Mouse (Mus musculus): ENCODE measurements around the gene Olfr56. TPM values are rescaled to one million over a fixed set of nuclear protein-coding genes. Genes with fewer than 3 reads are reported as not detected.
"Not testable (repeated sequence)": the region's sequence is repeated elsewhere in the genome, so short reads cannot be mapped to it uniquely, and the experiment has no call there.

Olfr56 gene
- total RNA-seq, 2 experiments from 2014 or later = not detected

DNA sequence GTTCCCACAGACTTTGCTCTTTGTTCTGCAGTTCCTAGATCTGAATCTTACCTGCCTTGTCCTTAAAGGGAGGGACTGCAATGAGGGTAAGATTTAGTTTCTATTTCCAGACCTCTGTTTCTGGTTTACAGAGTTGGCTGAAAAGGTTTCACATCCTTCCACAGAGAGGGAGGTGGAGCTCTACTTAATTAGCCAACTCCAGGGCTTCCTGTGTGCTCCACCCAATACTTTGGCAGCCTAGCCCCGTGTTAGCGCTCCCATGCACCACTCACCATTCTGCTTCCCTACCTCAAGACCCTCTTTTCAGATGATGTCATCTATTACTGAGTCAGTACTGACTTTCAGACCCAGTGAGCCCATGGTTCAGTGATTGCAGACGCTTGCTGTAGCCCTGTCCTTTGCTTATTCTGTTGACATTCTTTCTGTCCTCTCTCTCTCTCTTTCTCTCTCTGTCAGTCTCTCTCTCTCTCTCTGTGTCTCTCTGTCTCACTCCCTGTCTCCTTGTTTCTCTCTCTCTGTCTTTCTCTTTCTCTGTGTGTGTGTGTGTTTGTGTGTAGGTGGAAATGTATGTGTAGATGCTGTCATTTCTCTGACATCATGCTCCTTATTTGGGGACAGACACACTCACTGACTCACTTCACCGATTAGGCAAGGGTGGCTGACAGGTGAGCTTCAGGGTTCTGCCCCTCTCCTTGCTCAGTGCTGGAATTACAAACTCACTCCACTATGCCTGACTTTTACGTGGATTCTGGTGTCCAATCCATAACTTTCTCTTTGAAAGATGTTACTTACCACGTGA lies 72.6 kb downstream of the Olfr56 start, which contains the start of gene 9930111J21Rik2:
TSS of gene 9930111J21Rik2 (minus strand) at position 150 of the 799 bp plus-strand sequence.
- intact Hi-C loops (cut with DNase I); DNase-seq: not testable (repeated sequence)

DNA sequence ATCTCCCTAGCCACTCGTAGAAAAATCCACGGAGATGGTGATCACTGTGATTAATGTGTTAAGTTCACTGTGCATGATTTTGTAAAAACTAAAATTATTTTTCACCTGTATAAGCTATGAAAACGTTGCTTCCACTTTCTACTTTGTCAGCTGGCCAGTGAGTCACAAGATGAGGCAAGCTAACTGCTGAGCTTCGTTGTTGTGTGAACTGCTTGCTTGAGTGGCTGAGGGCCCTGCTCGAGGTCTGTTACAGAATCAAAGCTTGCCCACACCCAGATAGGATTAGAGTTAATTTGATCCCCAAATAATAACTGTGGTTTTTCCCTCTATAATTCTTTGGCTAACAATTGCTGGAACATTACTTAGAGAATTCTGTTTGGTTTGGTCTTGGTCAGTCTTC lies 73.2 kb downstream of the Olfr56 start:
- DNase-seq; intact Hi-C loops (cut with DNase I): not testable (repeated sequence)

- intact Hi-C loops (cut with DNase I); DNase-seq: not testable (repeated sequence)
Observed at GRCm38 (mm10) chr11:49060061-49060460, 81.4 kb downstream of the Olfr56 start.

- DNase-seq = not testable (repeated sequence)
Observed at GRCm38 (mm10) chr11:49061865-49062264, 83.2 kb downstream of the Olfr56 start.

DNA sequence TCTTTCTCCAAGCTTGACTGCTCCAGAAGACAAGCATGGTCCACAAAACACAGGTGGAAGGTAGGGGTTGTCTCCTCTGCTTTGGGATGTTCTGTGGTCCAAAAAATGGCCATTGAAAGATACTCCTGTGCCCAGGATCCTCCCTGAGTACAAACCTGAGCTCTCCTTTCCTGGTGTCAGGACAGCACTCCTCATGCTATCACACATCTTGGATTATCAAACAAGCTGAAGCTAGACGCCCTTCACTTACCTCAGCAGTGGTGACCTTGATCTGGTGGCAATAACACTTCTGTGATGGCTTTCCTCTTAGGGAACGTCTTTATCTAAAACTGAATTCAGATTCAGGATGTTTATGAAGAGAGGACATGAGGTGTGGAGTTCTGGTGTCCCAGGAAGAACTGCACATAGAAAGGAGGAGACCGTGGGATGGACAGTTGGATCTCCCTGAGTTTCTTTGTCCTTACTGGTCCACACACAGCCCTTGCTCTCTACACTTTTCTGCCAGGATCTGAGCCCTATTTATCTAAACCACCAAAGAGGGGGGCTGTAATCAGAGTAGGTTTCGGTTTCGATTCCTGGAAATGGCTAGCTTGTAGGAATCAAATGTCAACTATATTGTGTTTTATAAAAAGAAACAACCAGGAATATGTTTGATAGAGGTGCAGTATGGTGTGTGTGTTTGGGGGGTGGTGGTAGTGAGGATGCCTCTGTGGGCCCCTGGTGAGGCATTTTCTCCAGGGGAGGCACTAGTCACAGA lies 85.2 kb downstream of the Olfr56 start, which contains the start of gene Tgtp2:
TSS of gene Tgtp2 (minus strand) at position 494 of the 757 bp plus-strand sequence.
- intact Hi-C loops (cut with DNase I); DNase-seq: not testable (repeated sequence)

More at GRCm38 (mm10) chr11:49061865-49062264, 83.2 kb downstream of the Olfr56 start:
- intact Hi-C loops (cut with DNase I) = not testable (repeated sequence)

DNA sequence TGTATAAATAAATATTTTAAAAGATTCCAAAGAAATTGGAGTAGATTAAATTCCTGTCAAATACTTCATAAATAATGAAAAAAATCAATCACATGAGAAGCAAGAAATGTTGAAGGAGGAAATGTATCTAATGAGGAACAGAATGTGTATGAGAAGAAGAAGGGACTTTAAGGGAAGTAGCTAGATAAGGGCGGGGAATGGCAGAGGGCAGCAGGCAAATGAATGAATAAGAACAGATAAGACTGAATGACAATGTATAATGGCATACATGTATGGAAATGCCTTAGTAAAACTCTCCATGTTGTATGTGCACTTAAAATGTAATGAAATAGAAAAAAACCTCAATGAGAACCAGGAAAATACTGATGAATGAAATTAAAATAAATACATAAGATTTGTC lies 89.7 kb downstream of the Olfr56 start:
- no peak for DNase-seq
- intact Hi-C loops (cut with DNase I) = no loop called here

- not testable (repeated sequence) for DNase-seq
- intact Hi-C loops (cut with DNase I) = loop anchor here (5.0 kb wide), 1 partner anchor 79 kb away; no protein-coding TSS in a partner anchor
Observed at GRCm38 (mm10) chr11:49076001-49076757, 97.5 kb downstream of the Olfr56 start, which contains the start of gene Ifi47. Gene Ifi47, plus strand, starts transcription at chr11:49076587.

DNA sequence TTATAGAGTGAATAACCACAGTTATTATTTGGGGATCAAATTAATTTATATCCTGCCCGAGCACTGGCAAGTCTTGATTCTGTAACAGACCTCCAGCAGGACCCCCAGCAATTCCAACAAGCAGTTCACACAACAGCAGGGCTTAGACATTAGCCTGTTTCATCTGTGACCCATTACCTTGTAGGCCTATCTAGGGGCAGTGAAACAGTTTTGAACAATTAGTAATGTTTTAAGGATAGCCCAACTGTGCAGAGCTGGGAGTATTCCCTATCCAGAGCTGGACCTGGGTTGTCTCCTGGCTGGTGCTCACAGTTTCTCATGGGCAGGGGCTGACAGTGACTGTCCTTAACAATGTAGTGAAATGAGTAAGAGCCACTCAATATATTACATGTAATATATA lies 98.3 kb downstream of the Olfr56 start:
- DNase-seq = no peak
- intact Hi-C loops (cut with DNase I) = loop anchor here (5.0 kb wide), 1 partner anchor 80 kb away; no protein-coding TSS in a partner anchor

- intact Hi-C loops (cut with DNase I) = loop anchor here (5.0 kb wide), 1 partner anchor 81 kb away; no protein-coding TSS in a partner anchor
- DNase-seq = no peak
Observed at GRCm38 (mm10) chr11:49078719-49079118, 100.0 kb downstream of the Olfr56 start.

DNA sequence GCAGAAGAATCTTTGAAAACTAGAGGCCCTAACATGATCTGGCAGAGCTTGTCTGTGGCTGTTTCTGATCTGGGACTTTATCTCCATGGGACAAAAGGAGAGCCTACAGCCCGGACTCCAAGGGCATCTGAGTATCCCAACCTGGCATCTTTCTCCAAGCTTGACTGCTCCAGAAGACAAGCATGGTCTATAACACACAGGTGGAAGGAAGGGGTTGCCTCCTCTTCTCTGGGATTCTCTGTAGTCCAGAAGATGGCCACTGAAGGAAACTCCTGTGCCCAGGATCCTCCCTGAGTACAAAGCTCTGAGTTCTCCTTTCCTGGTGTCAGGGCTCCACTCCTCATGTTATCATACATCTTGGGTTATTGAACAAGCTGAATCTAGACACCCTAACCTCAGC lies 101.9 kb downstream of the Olfr56 start:
- DNase-seq = no peak
- intact Hi-C loops (cut with DNase I) = no loop called here

DNA sequence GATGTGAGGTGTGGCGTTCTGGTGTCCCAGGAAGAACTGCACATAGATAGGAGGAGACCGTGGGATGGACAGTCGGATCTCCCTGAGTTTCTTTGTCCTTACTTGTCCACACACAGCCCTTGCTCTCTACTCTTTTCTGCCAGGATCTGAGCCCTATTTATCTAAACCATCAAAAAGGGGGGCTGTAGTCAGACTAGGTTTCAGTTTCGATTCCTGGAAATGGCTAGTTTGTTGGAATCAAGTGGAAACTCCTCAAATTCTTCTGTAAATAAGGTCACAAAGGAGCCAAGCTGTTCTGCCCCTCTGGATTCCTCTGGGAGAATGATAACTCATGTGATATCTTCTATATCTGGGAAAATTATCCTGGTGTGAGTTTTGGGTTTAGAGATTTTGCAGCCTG lies 102.7 kb downstream of the Olfr56 start:
- intact Hi-C loops (cut with DNase I) = no loop called here
- no peak for DNase-seq

- no peak for DNase-seq
- intact Hi-C loops (cut with DNase I) = no loop called here
Observed at GRCm38 (mm10) chr11:49081886-49082285, 103.2 kb downstream of the Olfr56 start.

- intact Hi-C loops (cut with DNase I) = no loop called here
- no peak for DNase-seq
Observed at GRCm38 (mm10) chr11:49083146-49083545, 104.5 kb downstream of the Olfr56 start.

- intact Hi-C loops (cut with DNase I) = no loop called here
- DNase-seq = no peak
Observed at GRCm38 (mm10) chr11:49083808-49084207, 105.1 kb downstream of the Olfr56 start.

- DNase-seq = no peak
- intact Hi-C loops (cut with DNase I) = no loop called here
Observed at GRCm38 (mm10) chr11:49084385-49084784, 105.7 kb downstream of the Olfr56 start.

DNA sequence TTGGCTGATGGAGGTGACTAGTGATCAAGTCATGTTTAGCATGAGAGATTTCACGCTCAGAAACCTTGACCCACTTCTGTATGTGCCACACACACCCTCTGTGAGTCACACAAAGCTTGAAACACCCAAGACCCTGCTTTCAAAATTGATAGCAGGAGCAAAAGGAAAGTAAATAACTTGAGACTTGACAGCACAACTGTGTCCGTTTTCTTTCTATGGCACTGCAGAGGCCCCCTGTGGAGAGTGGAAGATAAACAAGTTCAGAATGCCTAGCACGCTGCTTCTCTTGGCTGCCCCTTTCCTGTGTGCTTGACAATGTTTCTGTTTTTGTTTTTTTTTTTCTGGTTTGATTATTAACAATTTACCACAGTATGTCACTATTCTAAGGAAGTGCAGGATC lies 106.2 kb downstream of the Olfr56 start:
- intact Hi-C loops (cut with DNase I) = no loop called here
- no peak for DNase-seq

DNA sequence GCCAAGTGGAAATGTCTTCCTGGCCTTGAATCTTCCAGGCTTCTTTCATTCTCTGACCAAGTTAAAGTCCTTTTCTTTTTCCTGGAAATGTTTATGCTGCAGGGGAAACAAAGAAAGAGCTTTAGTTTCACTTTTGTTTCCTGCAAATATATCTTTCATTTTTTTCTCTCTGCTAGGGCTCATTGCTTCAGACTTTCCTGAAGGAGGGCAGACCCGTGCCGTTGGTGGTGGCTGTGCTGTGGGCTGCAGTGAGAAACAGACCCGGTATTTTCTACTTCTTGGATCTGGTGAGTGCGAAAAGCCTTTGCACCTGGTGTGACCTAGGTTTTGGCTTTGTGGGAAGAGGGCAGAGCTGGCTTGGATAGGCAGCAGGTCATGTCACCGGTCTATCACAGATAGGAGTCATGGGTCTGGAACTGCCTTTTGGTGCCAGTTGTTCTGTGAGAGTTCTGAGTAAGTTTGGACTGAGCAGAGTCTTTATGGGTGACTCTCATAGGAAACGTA lies 108.2 kb downstream of the Olfr56 start:
- intact Hi-C loops (cut with DNase I) = no loop called here
- DNase-seq = no peak

DNA sequence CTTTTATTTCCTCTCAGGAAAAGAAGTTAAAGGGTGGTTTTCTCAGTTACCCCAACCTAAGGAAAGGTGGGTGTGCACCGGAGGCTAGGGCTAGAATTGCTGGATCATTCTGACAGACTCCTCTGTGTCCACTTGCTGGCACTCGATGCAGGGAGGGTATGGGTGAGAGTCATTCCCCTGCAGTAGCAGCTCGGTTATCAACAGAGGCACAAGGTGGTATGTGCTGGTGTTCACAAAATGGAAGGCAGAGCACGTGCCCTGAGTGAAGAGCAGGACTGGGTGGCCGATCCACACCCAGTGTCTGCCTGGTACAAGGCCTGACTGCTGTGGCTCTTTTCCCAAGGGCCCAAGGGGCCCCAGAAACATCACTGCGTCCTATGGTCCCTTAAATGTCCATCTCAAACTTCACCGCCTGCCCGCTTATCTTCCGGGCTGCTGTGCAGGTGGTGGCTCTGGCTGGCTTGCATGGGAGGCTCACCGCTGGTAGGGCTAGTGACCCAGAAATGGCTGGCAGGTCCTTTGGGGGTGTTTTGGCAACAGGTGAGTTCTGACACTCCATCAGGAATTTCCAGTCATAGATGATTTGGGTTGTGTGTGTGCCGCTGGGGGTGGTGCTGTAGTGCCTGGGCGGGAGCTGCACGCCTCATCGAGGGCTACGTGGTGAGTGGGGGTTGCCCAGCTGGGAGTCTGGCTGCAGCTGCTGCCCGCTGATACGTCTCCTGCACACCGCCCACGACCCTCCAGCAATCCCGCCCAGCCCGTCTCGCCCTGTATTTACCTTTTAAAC lies 109.3 kb downstream of the Olfr56 start:
- intact Hi-C loops (cut with DNase I) = no loop called here

DNA sequence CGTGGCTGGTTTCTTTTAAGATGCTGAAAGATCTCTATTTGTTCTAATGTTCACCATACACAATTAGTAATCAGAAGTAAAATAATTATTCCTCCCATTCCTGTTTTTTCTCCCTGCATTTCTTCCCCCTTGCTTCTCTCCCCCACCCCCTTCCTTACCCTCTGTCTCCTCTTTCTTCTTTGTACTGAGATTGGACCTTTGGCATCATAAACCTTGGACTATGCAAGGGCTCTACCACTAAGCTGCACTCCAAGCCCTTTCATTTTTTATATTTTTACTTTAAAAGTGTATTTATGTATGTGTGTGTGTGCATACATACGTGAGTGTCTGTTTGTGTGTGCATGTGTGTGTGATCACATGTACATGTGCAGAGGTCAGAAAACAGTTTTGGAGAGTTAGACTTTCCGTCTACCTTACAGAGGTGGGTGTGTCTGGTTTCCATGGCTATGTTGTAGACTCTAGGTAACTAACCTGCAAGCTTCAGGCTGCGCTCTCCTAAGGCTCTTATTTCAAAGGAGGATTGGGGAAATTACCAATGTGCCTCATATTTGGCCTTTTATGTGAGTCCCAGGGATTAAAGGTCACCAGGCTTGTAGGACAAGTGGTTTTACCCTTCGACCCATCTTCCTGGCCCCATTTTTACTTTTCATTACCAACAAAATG lies 110.4 kb downstream of the Olfr56 start:
- no peak for DNase-seq
- intact Hi-C loops (cut with DNase I) = no loop called here

More for the DNA sequence above, 109.3 kb downstream of the Olfr56 start:
- no peak for DNase-seq

Measured in gastrocnemius, postnatal 36 days (tissue).